Mouse (Mus musculus): ENCODE results near the gene Kcnb1.
"Not testable (repeated sequence)": the region's sequence is repeated elsewhere in the genome, so short reads cannot be mapped to it uniquely, and the experiment has no call there.

Gene Kcnb1

GRCm38 (mm10) chr2:167204686-167205085, 14.7 kb upstream of the Kcnb1 start:
- not testable (repeated sequence) for DNase-seq (ENCODE audit: low read depth)

DNA sequence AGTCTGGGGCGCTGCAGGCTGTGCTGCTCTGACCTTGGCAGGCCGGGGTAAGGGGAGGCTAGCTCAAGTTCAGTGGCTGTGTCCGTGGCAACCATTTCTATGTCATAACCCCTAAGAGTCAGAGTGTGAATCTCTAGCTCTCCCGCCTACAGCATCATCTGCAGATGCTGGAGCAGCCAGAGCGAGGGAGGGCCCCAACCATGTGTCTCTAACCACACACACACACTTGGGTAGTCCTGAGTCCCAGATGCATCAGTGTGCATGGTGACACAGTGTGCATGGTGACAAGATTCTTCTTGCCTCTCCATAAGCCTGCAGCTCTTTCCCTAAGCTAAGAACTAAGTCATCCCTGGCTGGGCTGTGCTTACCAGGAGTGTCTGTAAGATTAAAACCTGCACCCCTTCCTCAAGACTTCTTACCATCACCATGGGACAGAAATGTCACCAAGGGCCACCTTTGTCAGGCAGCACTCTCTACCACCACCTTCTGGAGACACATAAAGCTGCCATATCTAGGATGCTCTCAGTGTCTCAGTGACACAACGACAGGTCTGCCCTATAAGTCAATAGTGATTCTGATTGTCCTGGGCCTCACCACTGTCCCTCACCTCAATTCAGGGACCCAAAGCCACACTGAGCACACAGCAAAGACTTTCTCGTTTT, 13.7 kb upstream of the Kcnb1 start:
- DNase-seq (ENCODE audit: low read depth): no peak

GRCm38 (mm10) chr2:167201463-167202291, 11.7 kb upstream of the Kcnb1 start:
- DNase-seq (ENCODE audit: low read depth): no peak

DNA sequence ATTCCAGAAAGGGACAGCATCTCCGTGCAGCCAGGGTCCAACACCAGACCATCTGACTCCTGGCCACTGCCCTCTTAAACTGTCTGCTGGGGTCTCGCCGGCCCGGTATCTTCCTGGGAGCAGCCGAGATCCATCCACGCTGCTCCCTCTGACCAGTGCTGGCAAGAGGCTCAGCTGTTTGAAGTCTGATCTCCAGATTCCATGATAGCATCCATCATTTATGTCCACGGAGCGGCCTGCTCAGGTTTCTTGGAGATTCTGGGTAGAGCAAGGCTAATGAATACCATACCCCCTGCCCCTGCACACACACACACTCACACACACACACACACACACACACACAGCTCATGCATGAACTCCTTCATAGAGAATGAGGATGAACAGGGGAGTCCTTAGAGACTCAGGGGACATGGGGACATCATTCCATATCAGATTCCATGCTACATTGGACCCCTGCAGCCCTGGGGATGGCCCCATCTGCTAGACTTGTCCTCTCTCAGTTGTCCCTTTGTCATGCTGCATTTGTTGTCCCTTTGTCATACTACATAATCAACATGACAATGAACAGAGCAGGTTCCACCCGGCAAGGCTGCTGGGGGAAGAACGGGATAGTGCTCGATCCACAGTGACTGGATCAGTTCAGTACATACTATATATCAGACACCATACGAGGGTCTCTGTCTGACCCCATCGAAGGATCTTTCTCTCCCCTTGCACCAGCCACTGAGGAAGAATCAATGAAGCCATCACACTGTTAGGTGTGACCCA, 8.9 kb upstream of the Kcnb1 start:
- DNase-seq (ENCODE audit: low read depth): no peak

GRCm38 (mm10) chr2:167193361-167193760, 3.4 kb upstream of the Kcnb1 start:
- no peak for DNase-seq (ENCODE audit: low read depth)

DNA sequence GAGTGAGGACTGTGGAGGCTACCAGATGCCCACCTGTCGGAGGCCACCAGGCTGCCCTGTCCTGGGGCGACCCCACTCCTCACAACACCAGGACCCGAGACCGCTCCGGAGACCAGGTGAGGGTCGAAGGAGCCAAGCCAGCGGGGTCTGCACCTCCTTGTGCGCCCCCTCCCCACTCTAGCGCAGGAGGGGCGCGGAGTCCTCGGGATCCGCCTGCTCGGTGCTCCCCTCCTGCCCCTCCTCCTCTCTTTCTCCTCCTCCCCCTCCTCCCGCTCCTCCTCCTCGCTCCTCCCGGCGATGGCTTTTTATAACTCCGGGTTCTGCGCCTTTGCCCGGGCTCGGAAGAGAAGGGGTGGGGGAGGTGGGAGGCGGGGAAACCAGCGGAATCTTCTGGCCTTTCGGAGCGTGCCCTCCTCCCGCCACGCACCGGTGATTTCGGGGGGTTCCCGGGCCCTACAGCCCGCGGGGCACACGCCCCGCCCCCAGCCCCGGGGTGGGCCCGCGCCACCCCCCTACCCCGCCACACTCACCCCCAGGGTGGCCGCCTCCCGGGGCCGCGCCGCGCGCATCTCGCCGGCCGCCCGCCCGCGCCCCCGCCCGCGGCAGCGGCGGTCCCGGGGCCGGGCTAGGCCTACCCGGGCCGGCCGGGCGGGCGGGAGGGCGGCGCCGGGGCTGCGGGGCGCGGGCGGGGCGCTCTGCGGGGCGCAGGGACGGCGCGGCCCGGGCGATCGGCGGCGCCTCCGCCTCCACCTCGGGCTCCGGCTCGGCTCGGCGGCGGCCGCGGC, 472 bp downstream of the Kcnb1 start:
- DNase-seq (ENCODE audit: low read depth): no peak

- DNase-seq (ENCODE audit: low read depth): peak; percentile 48
Measured at GRCm38 (mm10) chr2:167188315-167189207, 1.4 kb downstream of the Kcnb1 start.

DNA sequence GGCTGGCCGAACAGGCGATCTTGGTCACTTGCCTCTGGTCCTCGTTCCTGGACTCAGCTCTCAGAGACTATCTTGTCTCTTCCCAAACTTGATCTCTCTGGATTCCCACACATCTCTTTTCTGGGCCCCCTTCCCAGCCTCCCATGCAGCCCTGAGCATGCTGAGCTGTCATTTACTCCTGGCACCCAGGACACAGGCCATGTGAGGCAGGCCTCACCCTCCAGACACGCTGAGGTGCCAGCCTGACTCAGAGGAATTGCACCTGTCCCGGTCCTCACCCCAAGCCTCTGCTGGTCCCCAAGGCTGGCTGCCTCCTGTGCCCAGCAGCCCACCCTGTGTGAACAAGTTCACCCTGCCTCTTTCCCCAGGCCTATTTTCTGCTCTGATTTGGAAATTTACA, 2.8 kb downstream of the Kcnb1 start:
- DNase-seq (ENCODE audit: low read depth): no peak

DNA sequence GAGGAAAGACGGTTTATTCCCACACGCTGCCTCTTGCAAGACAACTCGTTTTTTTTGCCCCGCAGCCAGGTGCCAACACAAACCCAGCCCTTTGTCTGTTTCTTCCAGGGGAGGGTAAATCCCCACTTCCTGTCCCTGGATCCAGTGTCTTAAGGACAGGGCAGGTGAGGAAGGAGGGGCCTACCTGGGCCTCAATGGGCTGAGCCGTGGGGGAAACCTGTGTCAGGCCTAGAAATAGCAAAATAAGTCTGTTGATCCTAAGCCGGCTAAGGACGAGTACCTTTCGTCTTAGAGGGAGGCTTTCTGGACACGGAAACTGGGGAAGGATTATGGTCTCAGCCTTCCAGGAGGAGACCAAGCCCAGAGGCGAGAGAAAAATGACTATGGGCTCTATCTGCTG, 3.4 kb downstream of the Kcnb1 start:
- DNase-seq (ENCODE audit: low read depth): no peak

DNA sequence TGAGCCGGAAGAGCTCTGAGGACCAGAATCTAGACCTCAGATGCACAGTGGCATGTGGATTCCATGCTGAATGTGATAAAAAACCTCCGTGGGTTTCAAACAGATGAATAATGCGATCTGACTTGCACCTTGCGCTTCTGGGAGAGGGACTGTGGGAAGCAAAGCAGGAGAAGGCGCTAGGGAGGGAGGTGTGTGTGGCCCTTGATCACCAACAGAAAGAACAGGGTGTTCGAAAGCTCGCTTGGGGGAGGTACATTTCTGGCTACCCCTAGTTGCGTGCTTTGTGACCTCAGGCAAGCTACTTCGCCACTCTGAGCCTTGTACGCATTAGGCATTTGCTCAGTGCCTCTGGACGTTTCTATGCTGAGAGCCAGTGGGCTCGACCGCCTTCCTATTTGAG, 4.0 kb downstream of the Kcnb1 start:
- DNase-seq (ENCODE audit: low read depth): no peak

GRCm38 (mm10) chr2:167185432-167185831, 4.5 kb downstream of the Kcnb1 start:
- no peak for DNase-seq (ENCODE audit: low read depth)

- no peak for DNase-seq (ENCODE audit: low read depth)
Measured at GRCm38 (mm10) chr2:167181662-167182389, 8.1 kb downstream of the Kcnb1 start.

GRCm38 (mm10) chr2:167181096-167181495, 8.9 kb downstream of the Kcnb1 start:
- no peak for DNase-seq (ENCODE audit: low read depth)

GRCm38 (mm10) chr2:167179301-167179700, 10.7 kb downstream of the Kcnb1 start:
- DNase-seq (ENCODE audit: low read depth): no peak

DNA sequence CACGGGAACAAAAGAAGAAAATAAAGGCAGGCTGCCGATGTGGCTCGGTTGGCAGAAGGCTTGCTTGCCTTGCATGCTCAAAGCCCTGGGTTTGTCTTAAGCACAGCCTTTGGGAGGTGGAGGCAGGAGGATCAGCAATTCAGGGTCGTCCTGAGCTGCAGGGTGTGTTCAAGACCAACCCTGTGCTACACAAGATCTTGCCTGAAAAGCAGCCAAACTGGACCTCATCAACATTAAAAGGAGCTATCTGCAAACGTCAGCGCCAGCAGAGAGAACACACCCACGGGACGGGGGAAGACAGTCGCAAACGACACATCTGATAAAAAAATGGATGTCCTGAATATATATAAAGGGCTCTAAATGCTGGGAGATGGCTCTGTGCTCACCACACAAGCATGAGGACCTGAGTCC, 12.7 kb downstream of the Kcnb1 start:
- DNase-seq (ENCODE audit: low read depth): no peak

GRCm38 (mm10) chr2:167175284-167175683, 14.7 kb downstream of the Kcnb1 start:
- no peak for DNase-seq (ENCODE audit: low read depth)

DNA sequence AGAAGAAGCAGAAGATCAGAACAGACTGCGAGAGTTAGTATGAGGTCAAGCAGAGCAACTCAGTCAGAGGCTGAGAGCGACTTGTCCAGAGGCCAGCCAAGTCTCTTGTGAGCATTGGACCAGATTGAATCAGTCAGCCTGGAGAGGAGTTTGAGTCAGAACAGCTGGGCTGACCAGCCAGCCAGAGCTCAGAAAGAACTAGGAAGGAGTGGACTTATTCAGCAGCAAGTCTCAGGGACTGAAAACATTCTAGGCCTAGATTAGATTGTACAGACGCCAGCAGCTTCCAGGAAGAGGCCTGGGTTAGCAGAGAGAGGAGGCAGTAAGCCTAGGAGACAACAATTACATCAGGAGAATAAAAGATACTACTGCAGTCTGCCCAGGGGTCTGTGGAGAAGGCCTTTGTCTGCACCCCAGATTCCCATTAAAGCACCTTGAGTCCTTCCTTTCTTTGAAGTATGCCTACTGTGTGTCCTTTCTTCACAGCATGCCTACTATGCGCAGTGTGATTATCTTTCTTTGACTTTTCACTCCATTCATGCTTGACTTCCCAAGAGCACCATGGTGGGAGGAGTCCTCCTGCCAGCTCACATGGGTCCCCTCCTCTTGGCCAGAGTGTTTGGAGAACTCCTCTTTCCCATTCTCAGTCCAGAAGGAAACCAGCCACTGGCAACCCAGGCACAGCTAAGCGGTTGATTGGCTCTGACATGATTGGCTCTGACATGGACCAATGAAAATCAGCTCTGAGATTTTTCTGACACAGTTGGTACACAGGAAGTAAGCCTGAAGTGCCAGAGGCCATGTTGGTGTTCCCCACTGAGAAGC, 16.7 kb downstream of the Kcnb1 start:
- DNase-seq (ENCODE audit: low read depth): no peak

- no peak for DNase-seq (ENCODE audit: low read depth)
Measured at GRCm38 (mm10) chr2:167167515-167168212, 22.3 kb downstream of the Kcnb1 start.

DNA sequence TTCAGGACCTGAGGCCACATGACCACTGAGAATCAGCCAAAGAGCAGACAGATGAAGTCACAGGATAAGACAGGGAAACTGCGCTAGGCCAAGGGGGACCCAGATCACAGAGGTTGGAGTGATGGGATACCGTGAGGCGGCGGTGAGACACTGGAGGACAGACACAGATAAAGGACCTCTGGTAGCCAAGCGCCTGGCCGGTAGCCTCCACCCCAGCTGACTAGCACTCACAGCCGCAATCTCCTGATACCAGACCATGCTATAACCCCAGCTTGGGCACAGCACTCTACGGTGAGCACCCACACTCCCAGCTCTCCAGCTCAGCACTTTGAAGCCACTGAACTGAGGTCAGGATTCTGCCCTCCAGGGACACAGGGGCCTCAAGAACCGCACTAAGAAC, 26.4 kb downstream of the Kcnb1 start:
- no peak for DNase-seq (ENCODE audit: low read depth)
